Mouse (Mus musculus) frontal cortex, adult 2 months (tissue): Measurements from ENCODE around the gene Glrx. TPM values are rescaled to one million over a fixed set of nuclear protein-coding genes. Genes with fewer than 3 reads are reported as not detected.

Experiments used
- DNase-seq, 2 experiments: peaks; one replicate each; pipeline ENCODE4 v3.0.0; 2022; ENCODE audit warnings: low spot score in 1 of 2; ENCODE audit errors: extremely low spot score in 1 of 2
- polyA plus RNA-seq: library from polyadenylated mRNA; depleted of rRNA; stranded (reverse); fragments of >200 nt; gene quantifications from 2 replicates; pipeline ENCODE4 v1.2.3, GENCODE M21; 2012; rRNA removed

Glrx gene
- polyA plus RNA-seq, 1 experiment: 67.2 TPM

GRCm38 (mm10) chr13:75879756-75880155 is 40.1 kb downstream of the Glrx start:
- DNase-seq: no peak

- DNase-seq: no peak
Measured at GRCm38 (mm10) chr13:75880501-75880900, 40.8 kb downstream of the Glrx start.

- DNase-seq: no peak
Measured at GRCm38 (mm10) chr13:75883792-75884191, 44.1 kb downstream of the Glrx start.

GRCm38 (mm10) chr13:75891868-75892267 is 52.2 kb downstream of the Glrx start:
- DNase-seq: peak in 1 of 2 experiments; percentile 34

GRCm38 (mm10) chr13:75892291-75892690 is 52.6 kb downstream of the Glrx start:
- no peak for DNase-seq

GRCm38 (mm10) chr13:75892876-75893275 is 53.2 kb downstream of the Glrx start:
- DNase-seq: no peak

Other genes with a start within 250 kb of the Glrx start
- gene Ell2, start 133.1 kb upstream of the Glrx start, polyA plus RNA-seq: 14.6 and 16.4 TPM in 2 replicates
- gene Rhobtb3, start 104.1 kb downstream of the Glrx start, polyA plus RNA-seq: 15.4 and 16.5 TPM in 2 replicates
- 0.22 and 0.42 TPM in 2 replicates for gene Spata9, start 127.3 kb downstream of the Glrx start, polyA plus RNA-seq
- 13.6 and 16.6 TPM in 2 replicates for gene Rfesd, start 178.9 kb downstream of the Glrx start, polyA plus RNA-seq
- 3.6 TPM in 2 replicates for gene Gpr150, start 217.1 kb downstream of the Glrx start, polyA plus RNA-seq